Mouse (Mus musculus): ENCODE measurements around the gene Dus1l.

GRCm38 (mm10) chr11:120798244-120798643 lies 2.0 kb upstream of the Dus1l start:
- TF ChIP-seq CTCF (IDR thresholded peaks at IDR 0.05; ENCODE audit: borderline replicate concordance, control insufficient read depth, extremely low read depth, insufficient read depth, low read length, poor library complexity) (no peak), POLR2A (IDR thresholded peaks at IDR 0.05; ENCODE audit: control insufficient read depth, extremely low read depth, insufficient read depth, low read length, poor library complexity) (no peak)
